11 mouse cellular contexts compared by ENCODE assay signal in genomic region chr9:118715971-118716628, GRCm38 (mm10).
DNase-seq lines count a peak whose midpoint lies in the region; ATAC-seq lines count a peak whose summit lies in the region.
"Had no signal": no experiment of that assay in that cellular context is flagged by ENCODE, and none has a peak within 500 bp of the region (broad histone marks: within the 10 kb centered on the region; RNA-seq: fewer than 3 reads in every experiment).

No protein-coding gene starts in this region.

- DNase-seq in CD8-positive naive resting alpha-beta T cell, adult 2 months (ENCODE audit: low read depth in 2 of 2, low spot score in 2 of 2) = peak; percentile 46 to 58
- peak; percentile 69 to 85 for DNase-seq in thymus, adult 18-20 months
- DNase-seq in layer of hippocampus, postnatal 10 days (ENCODE audit: low spot score in 2 of 2) = no peak
- DNase-seq: cerebellum, postnatal 14 days had no signal

- no peaks in the 10 kb centered on the region for H3K36me3 ChIP-seq in liver, embryonic 16.5 days (ENCODE audit: control insufficient read depth, insufficient read depth)
- H3K36me3 ChIP-seq in liver, embryonic 12.5 days = no peaks in the 10 kb centered on the region
- H3K36me3 ChIP-seq in hindbrain, embryonic 12.5 days = no peaks in the 10 kb centered on the region

- WGBS in liver, embryonic 16.5 days (ENCODE audit: insufficient replicate concordance) = 17% methylated on average over 9 of the region's 9 CpGs
- 35% methylated on average over 9 of the region's 9 CpGs for WGBS in liver, embryonic 12.5 days (ENCODE audit: insufficient replicate concordance)
- 92% methylated on average over 9 of the region's 9 CpGs for WGBS in hindbrain, embryonic 12.5 days

- no peak overlapping the region for H3K4me2 ChIP-seq in liver, embryonic 16.5 days (ENCODE audit: low read depth, low read length)
- H3K4me2 ChIP-seq in liver, embryonic 12.5 days = no peak overlapping the region
- no peak overlapping the region for H3K4me2 ChIP-seq in hindbrain, embryonic 12.5 days (replicated peaks)

- H3K27me3 ChIP-seq in liver, embryonic 16.5 days (ENCODE audit: control insufficient read depth, insufficient read depth, low read depth, low read length) = no peaks in the 10 kb centered on the region
- H3K27me3 ChIP-seq in liver, embryonic 12.5 days (replicated peaks) = no peaks in the 10 kb centered on the region
- no peaks in the 10 kb centered on the region for H3K27me3 ChIP-seq in hindbrain, embryonic 12.5 days
- H3K27me3 ChIP-seq: Patski had no signal

- no peaks in the 10 kb centered on the region for H3K4me1 ChIP-seq in liver, embryonic 16.5 days (ENCODE audit: control insufficient read depth, low read depth, low read length)
- peaks cover 3% of the 10 kb centered on the region; the same call in 1 of the 2 replicates for H3K4me1 ChIP-seq in liver, embryonic 12.5 days
- H3K4me1 ChIP-seq in hindbrain, embryonic 12.5 days = no peaks in the 10 kb centered on the region

- H3K27ac ChIP-seq in liver, embryonic 16.5 days (ENCODE audit: low read length) = no peak overlapping the region
- no peak overlapping the region for H3K27ac ChIP-seq in liver, embryonic 12.5 days
- no peak overlapping the region for H3K27ac ChIP-seq in hindbrain, embryonic 12.5 days
- H3K27ac ChIP-seq: layer of hippocampus, adult 2 months had no signal

- H3K9ac ChIP-seq in liver, embryonic 16.5 days (ENCODE audit: low read depth, low read length) = no peak overlapping the region
- no peak overlapping the region for H3K9ac ChIP-seq in liver, embryonic 12.5 days
- H3K9ac ChIP-seq in hindbrain, embryonic 12.5 days = no peak overlapping the region

- H3K9me3 ChIP-seq in liver, embryonic 16.5 days (replicated peaks; ENCODE audit: control insufficient read depth, low read length) = no peaks in the 10 kb centered on the region
- H3K9me3 ChIP-seq in liver, embryonic 12.5 days (replicated peaks) = no peaks in the 10 kb centered on the region
- no peaks in the 10 kb centered on the region for H3K9me3 ChIP-seq in hindbrain, embryonic 12.5 days (replicated peaks)

- H3K4me3 ChIP-seq in liver, embryonic 16.5 days (ENCODE audit: low read depth, low read length) = no peak overlapping the region
- no peak overlapping the region for H3K4me3 ChIP-seq in liver, embryonic 12.5 days
- H3K4me3 ChIP-seq in hindbrain, embryonic 12.5 days = no peak overlapping the region
- H3K4me3 ChIP-seq: layer of hippocampus, adult 2 months had no signal

- ATAC-seq in liver, embryonic 16.5 days (ENCODE audit: low read depth) = peak; percentile 30; the same call in 1 of the 2 replicates
- ATAC-seq in liver, embryonic 12.5 days = no peak
- peak; percentile 94 for ATAC-seq in granulocyte monocyte progenitor cell, adult 5-6 weeks (replicated peaks; ENCODE audit: poor library complexity, severe bottlenecking)
- ATAC-seq in hindbrain, embryonic 12.5 days (ENCODE audit: low FRiP score) = no peak
- ATAC-seq: hindbrain, embryonic 16.5 days; Patski had no signal

Comparison
In these comparisons a context has a peak if more than half of its experiments do, and no peak if none do; other contexts are left out.
1. ATAC-seq: peak in liver, embryonic 16.5 days (single experiment) and granulocyte monocyte progenitor cell, adult 5-6 weeks (single experiment); none in liver, embryonic 12.5 days (single experiment) and hindbrain, embryonic 12.5 days (single experiment).
2. DNase-seq: peak in CD8-positive naive resting alpha-beta T cell, adult 2 months (2 of 2) and thymus, adult 18-20 months (2 of 2); none in layer of hippocampus, postnatal 10 days (0 of 2).